Mouse (Mus musculus): Measurements from ENCODE around the gene Smad6.

GRCm38 (mm10) chr9:63969467-63969866 is 52.4 kb downstream of the Smad6 start:
- no peak for TF ChIP-seq CTCF (IDR thresholded peaks at IDR 0.05)
- no peak for TF ChIP-seq EP300 (IDR thresholded peaks at IDR 0.05)

All from lung, postnatal 0 days (tissue).